Mouse (Mus musculus): ENCODE results near the gene Elf1. TPM values are rescaled to one million over a fixed set of nuclear protein-coding genes. Genes with fewer than 3 reads are reported as not detected.

Gene Elf1
- polyA plus RNA-seq, 2 experiments from 2014 or later = 149 to 199 TPM

Other genes starting within 250 kb of the Elf1 start
- not detected for gene Zfp957, start 233.8 kb upstream of the Elf1 start, polyA plus RNA-seq (2017; shearing (Covaris generic))
- gene Rgcc, start 179.5 kb upstream of the Elf1 start, polyA plus RNA-seq (2017; shearing (Covaris generic)) = 10 to 100 TPM; 20.3 to 29.3 TPM
- 10 to 100 TPM; 53.6 to 54.4 TPM for gene Naa16, start 90.4 kb upstream of the Elf1 start, polyA plus RNA-seq (2017; shearing (Covaris generic))
- gene Mtrf1, start 83.4 kb upstream of the Elf1 start, polyA plus RNA-seq (2017; shearing (Covaris generic)) = 1 to 10 TPM; 4.3 to 6.0 TPM
- gene Kbtbd7, start 54.7 kb upstream of the Elf1 start, polyA plus RNA-seq (2017; shearing (Covaris generic)) = 1 to 10 TPM in 1 of 2 experiments, under 1 TPM in 1; 0.89 to 1.2 TPM
- gene Kbtbd6, start 29.4 kb upstream of the Elf1 start, polyA plus RNA-seq (2017; shearing (Covaris generic)) = not detected
- gene Wbp4, start 326 bp downstream of the Elf1 start, polyA plus RNA-seq (2017; shearing (Covaris generic)) = 10 to 100 TPM; 25.3 to 27.1 TPM
- 100 to 1,000 TPM; 111 to 162 TPM for gene Sugt1, start 106.5 kb downstream of the Elf1 start, polyA plus RNA-seq (2017; shearing (Covaris generic))
- not detected for gene Cnmd, start 181.0 kb downstream of the Elf1 start, polyA plus RNA-seq (2017; shearing (Covaris generic))

Data from CD4-positive, CD25-positive, alpha-beta regulatory T cell, adult 4 months (primary cell).